Mouse (Mus musculus) G1E (cell line): ENCODE data around the gene Gm45062. TPM values are rescaled to one million over a fixed set of nuclear protein-coding genes. Genes with fewer than 3 reads are reported as not detected.
"Not testable (repeated sequence)": the region's sequence is repeated elsewhere in the genome, so short reads cannot be mapped to it uniquely, and the experiment has no call there.

Experiments
- ATAC-seq: 2 replicates; pipeline ENCODE4 v1.8.0; 2016; ENCODE audit warnings: mild to moderate bottlenecking; ENCODE audit not compliant: insufficient number of reproducible peaks, poor library complexity, low FRiP score, severe bottlenecking; ENCODE audit errors: extremely low read depth
- DNase-seq: peaks from one replicate; pipeline ENCODE4 v3.0.0; 2012; ENCODE audit warnings: low spot score
- H3K27me3 ChIP-seq: 2 replicates; pipeline ENCODE4 v1.6.1; 2012; ENCODE audit warnings: mild to moderate bottlenecking, low read length, inconsistent platforms; ENCODE audit not compliant: insufficient read depth
- H3K36me3 ChIP-seq: replicated peaks from 2 replicates; pipeline ENCODE3; 2012; ENCODE audit warnings: mild to moderate bottlenecking, inconsistent platforms
- H3K4me1 ChIP-seq: 2 replicates; pipeline ENCODE4 v1.6.1; 2012; ENCODE audit warnings: low read depth, low read length, inconsistent platforms, mixed read lengths; ENCODE audit not compliant: insufficient read depth
- H3K4me3 ChIP-seq: 2 replicates; pipeline ENCODE4 v1.5.1; 2012; ENCODE audit warnings: low read depth, mild to moderate bottlenecking, inconsistent platforms, low read length, moderate library complexity, mixed read lengths
- H3K9me3 ChIP-seq: replicated peaks from 2 replicates; pipeline ENCODE4 v1.6.1; 2012; ENCODE audit warnings: inconsistent platforms
- CTCF ChIP-seq: IDR thresholded peaks from 2 replicates; pipeline ENCODE4 v1.5.1; 2012; ENCODE audit warnings: low read depth, low read length, inconsistent platforms, mixed read lengths
- GATA1 ChIP-seq: IDR thresholded peaks from 2 replicates; pipeline ENCODE4 v1.6.1; 2012; ENCODE audit warnings: borderline replicate concordance, low read length, inconsistent platforms, mixed read lengths
- GATA2 ChIP-seq: IDR thresholded peaks from 2 replicates; pipeline ENCODE4 v1.6.1; 2012; ENCODE audit warnings: low read depth, low read length, inconsistent platforms, borderline replicate concordance
- POLR2AphosphoS5 ChIP-seq: IDR thresholded peaks from 2 replicates; pipeline ENCODE4 v1.6.1; 2012; ENCODE audit warnings: low read depth, low read length, inconsistent platforms; ENCODE audit not compliant: insufficient replicate concordance
- TAL1 ChIP-seq: conservative IDR thresholded peaks from 2 replicates; pipeline ENCODE4 v1.6.1; 2012; ENCODE audit warnings: low read depth, low read length, inconsistent platforms, mixed read lengths
- polyA plus RNA-seq: library from polyadenylated mRNA; stranded (reverse); fragments of >175 nt; gene quantifications from 2 replicates; pipeline ENCODE4 v1.2.3, GENCODE M21; 2012
- total RNA-seq, 2 experiments: library from RNA; stranded (forward) in 1 of 2; stranded (reverse) in 1 of 2; fragments of 200-1000 nt in 1 of 2; fragments of >200 nt in 1 of 2; fragmentation: Nextera tagmentation in 1 of 2; gene quantifications; 2 replicates each; pipeline ENCODE4 v1.2.3; 2014 to 2017

Gm45062 gene
- total and polyA plus RNA-seq, 3 experiments: 57.6 to 88.3 TPM; not detected in 1

DNA sequence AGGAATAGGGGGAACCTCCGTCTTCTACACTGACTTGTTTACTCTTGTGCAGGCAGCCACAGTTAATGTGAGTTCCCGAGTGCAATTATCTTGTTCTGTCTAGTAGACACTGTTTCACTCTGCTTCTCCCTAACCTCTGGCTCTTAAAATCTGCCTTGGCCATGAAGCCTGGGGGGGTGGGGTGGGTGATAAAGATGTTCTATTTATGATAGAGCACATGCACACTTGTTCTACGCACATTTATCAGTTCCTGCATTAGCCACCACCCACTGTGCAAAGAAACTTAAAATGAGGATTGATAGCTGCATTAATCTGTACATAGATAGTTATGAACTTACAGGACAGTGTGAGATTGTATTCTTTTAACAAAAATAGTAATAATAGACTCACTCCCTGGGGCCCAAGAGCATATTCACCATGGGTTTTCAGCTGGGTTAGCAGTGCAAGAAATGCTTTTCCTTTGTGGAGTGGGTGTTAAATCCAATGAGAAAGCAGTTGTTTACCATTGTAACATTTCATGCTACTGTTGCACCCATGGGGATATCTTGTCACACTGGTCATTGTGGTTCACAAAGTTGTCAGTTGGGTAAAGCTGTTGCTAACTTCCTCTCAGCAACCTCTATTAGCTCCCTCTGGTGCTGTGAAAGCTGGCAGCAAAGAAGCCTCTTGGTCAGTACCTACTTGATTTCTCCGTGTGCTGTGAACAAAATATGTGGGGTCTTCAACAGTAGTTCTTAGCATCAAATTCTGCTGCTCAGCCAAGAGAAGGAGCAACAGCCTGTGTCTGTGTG, 272.0 kb downstream of the Gm45062 start:
- TF ChIP-seq GATA2: no peak
- no peaks in the 10 kb centered on the region for H3K9me3 ChIP-seq
- DNase-seq (no peak), ATAC-seq (peak; percentile 28; the same call in 1 of the 2 replicates)
- H3K27me3 ChIP-seq: no peaks in the 10 kb centered on the region
- H3K36me3 ChIP-seq: peaks cover 12% of the 10 kb centered on the region
- no peak overlapping the region for H3K4me3 ChIP-seq
- peaks cover 30% of the 10 kb centered on the region for H3K4me1 ChIP-seq

- H3K9me3 ChIP-seq: no peaks in the 10 kb centered on the region
- peaks cover 6% of the 10 kb centered on the region; the same call in 1 of the 2 replicates for H3K4me1 ChIP-seq
- no peak for ATAC-seq
These were observed 277.7 kb downstream of the Gm45062 start for GRCm38 (mm10) chr6:8536944-8537343.

DNA sequence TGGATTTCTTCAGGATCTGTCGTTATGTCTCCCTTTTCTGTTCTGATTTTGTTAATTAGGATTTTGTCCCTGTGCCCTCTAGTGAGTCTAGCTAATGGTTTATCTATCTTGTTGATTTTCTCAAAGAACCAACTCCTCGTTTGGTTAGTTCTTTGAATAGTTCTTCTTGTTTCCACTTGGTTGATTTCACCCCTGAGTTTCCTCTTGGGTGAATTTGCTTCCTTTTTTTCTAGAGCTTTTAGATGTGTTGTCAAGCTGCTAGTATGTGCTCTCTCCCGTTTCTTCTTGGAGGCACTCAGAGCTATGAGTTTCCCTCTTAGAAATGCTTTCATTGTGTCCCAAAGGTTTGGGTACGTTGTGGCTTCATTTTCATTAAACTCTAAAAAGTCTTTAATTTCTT, 282.3 kb downstream of the Gm45062 start:
- H3K9me3 ChIP-seq, ATAC-seq, H3K4me1 ChIP-seq, H3K27me3 ChIP-seq, H3K4me3 ChIP-seq, DNase-seq: not testable (repeated sequence)
- H3K36me3 ChIP-seq: peaks cover 15% of the 10 kb centered on the region

More at GRCm38 (mm10) chr6:8536944-8537343, 277.7 kb downstream of the Gm45062 start:
- Histone ChIP-seq H3K27me3 (no peaks in the 10 kb centered on the region), H3K4me3 (no peak overlapping the region), H3K36me3 (no peaks in the 10 kb centered on the region)
- no peak for DNase-seq
- TF ChIP-seq GATA2: no peak

DNA sequence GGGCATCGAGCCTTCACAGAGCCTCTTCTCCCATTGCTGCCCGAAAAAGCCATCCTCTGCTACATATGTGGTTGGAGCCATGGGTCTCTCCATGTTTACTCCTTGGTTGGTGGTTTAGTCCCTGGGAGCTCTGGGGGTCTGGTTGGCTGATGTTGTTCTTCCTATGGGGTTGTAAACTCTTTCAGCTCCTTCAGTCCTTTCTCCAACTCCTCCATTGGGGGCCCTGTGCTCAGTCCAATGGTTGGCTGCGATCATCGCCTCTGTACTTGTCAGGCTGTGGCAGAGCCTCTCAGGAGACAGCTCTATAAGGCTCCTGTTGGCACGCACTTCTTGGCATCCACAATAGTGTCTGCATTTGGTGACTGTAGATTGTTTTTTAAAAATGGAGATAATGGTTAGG, 285.6 kb downstream of the Gm45062 start:
- peaks cover 43% of the 10 kb centered on the region for H3K36me3 ChIP-seq
- no peak overlapping the region for H3K4me3 ChIP-seq
- H3K27me3 ChIP-seq: no peaks in the 10 kb centered on the region
- H3K4me1 ChIP-seq: peaks cover 5% of the 10 kb centered on the region; the same call in 1 of the 2 replicates
- H3K9me3 ChIP-seq: peaks cover 2% of the 10 kb centered on the region
- ATAC-seq: no peak
- DNase-seq: no peak
- no peak for TF ChIP-seq POLR2AphosphoS5

- TF ChIP-seq CTCF: no peak
- no peak for TF ChIP-seq GATA2
- no peak for TF ChIP-seq GATA1
- no peak for TF ChIP-seq POLR2AphosphoS5
- no peak for TF ChIP-seq TAL1
- Histone ChIP-seq H3K36me3 (peaks cover 50% of the 10 kb centered on the region), H3K4me3 (no peak overlapping the region), H3K27me3 (no peaks in the 10 kb centered on the region), H3K9me3 (peaks cover 2% of the 10 kb centered on the region), H3K4me1 (peaks cover 5% of the 10 kb centered on the region; the same call in 1 of the 2 replicates)
- ATAC-seq (no peak), DNase-seq (no peak)
These were observed 286.5 kb downstream of the Gm45062 start for GRCm38 (mm10) chr6:8545780-8546179.

DNA sequence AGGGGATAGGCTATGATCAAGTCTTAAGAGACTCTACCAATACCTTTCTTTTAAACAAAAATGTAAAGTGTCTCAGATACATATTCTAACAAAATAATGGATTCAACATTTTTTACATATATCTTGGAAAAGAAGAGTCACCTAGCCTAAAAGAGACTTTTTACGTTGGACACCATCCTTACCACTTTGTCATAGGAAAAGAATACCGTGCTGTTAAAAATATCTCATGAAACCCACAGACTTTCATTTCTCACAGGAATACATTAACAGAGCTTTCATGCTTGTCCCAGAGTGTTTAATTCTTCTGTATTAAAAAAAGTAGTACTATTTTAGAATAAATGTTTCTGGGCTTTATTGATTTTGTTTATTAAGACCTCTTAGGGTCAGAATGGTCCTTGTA, 291.9 kb downstream of the Gm45062 start:
- DNase-seq: no peak
- Histone ChIP-seq H3K9me3 (peaks cover 2% of the 10 kb centered on the region), H3K36me3 (peaks cover 63% of the 10 kb centered on the region), H3K4me3 (no peak overlapping the region), H3K27me3 (no peaks in the 10 kb centered on the region), H3K4me1 (peaks cover 3% of the 10 kb centered on the region; the same call in 1 of the 2 replicates)
- no peak for ATAC-seq
- TF ChIP-seq GATA2 (no peak), POLR2AphosphoS5 (no peak), GATA1 (no peak), TAL1 (no peak), CTCF (no peak)

GRCm38 (mm10) chr6:8556849-8557571, 297.8 kb downstream of the Gm45062 start:
- no peaks in the 10 kb centered on the region for H3K27me3 ChIP-seq
- no peak overlapping the region for H3K4me3 ChIP-seq
- H3K4me1 ChIP-seq: no peaks in the 10 kb centered on the region
- H3K36me3 ChIP-seq: peaks cover 41% of the 10 kb centered on the region
- H3K9me3 ChIP-seq: no peaks in the 10 kb centered on the region
- ATAC-seq: no peak
- no peak for DNase-seq
- TF ChIP-seq POLR2AphosphoS5: no peak
- TF ChIP-seq TAL1: no peak
- TF ChIP-seq CTCF: no peak
- TF ChIP-seq GATA1: no peak
- TF ChIP-seq GATA2: no peak
